Mouse (Mus musculus): ENCODE data around the gene Wwp2. TPM values are rescaled to one million over a fixed set of nuclear protein-coding genes. Genes with fewer than 3 reads are reported as not detected.
"Not testable (repeated sequence)": the region's sequence is repeated elsewhere in the genome, so short reads cannot be mapped to it uniquely, and the experiment has no call there.

The Wwp2 gene
- polyA plus RNA-seq, 1 experiment from 2014 or later: 81.2 TPM

GRCm38 (mm10) chr8:107458281-107458680, 22.1 kb downstream of the Wwp2 start:
- H3K9ac ChIP-seq (replicated peaks): no peak overlapping the region
- H3K27me3 ChIP-seq: no peaks in the 10 kb centered on the region
- no peak overlapping the region for H3K4me2 ChIP-seq (replicated peaks)
- no peaks in the 10 kb centered on the region for H3K9me3 ChIP-seq
- WGBS: 92% methylated on average over 6 of the region's 6 CpGs
- H3K27ac ChIP-seq (replicated peaks): no peak overlapping the region
- H3K4me1 ChIP-seq: no peaks in the 10 kb centered on the region
- no peak for ATAC-seq (ENCODE audit: low FRiP score, low read depth)
- peaks cover 65% of the 10 kb centered on the region for H3K36me3 ChIP-seq
- no peak overlapping the region for H3K4me3 ChIP-seq

GRCm38 (mm10) chr8:107462423-107462822, 26.3 kb downstream of the Wwp2 start:
- peaks cover 63% of the 10 kb centered on the region for H3K36me3 ChIP-seq
- no peaks in the 10 kb centered on the region for H3K27me3 ChIP-seq
- no peak for ATAC-seq (ENCODE audit: low FRiP score, low read depth)
- H3K9ac ChIP-seq (replicated peaks): no peak overlapping the region
- H3K9me3 ChIP-seq: no peaks in the 10 kb centered on the region
- no peak overlapping the region for H3K4me3 ChIP-seq
- H3K27ac ChIP-seq (replicated peaks): no peak overlapping the region
- 84% methylated on average over 5 of the region's 5 CpGs for WGBS
- no peak overlapping the region for H3K4me2 ChIP-seq (replicated peaks)
- 0 out of 2 replicates have a peak, but pooled peaks cover 4% of the 10 kb centered on the region for H3K4me1 ChIP-seq

GRCm38 (mm10) chr8:107465332-107465990, 29.3 kb downstream of the Wwp2 start:
- Histone ChIP-seq H3K4me3 (no peak overlapping the region), H3K9me3 (no peaks in the 10 kb centered on the region), H3K4me2 (replicated peaks) (no peak overlapping the region), H3K27ac (replicated peaks) (no peak overlapping the region), H3K9ac (replicated peaks) (no peak overlapping the region), H3K36me3 (peaks cover 59% of the 10 kb centered on the region), H3K4me1 (0 out of 2 replicates have a peak, but pooled peaks cover 5% of the 10 kb centered on the region), H3K27me3 (no peaks in the 10 kb centered on the region)
- WGBS: 72% methylated on average over 3 of the region's 3 CpGs
- no peak for ATAC-seq (ENCODE audit: low FRiP score, low read depth)

GRCm38 (mm10) chr8:107466642-107467041, 30.5 kb downstream of the Wwp2 start:
- H3K4me3 ChIP-seq: no peak overlapping the region
- H3K9me3 ChIP-seq: no peaks in the 10 kb centered on the region
- H3K36me3 ChIP-seq: peaks cover 48% of the 10 kb centered on the region
- no peak overlapping the region for H3K27ac ChIP-seq (replicated peaks)
- 0 out of 2 replicates have a peak, but pooled peaks cover 5% of the 10 kb centered on the region for H3K4me1 ChIP-seq
- H3K9ac ChIP-seq (replicated peaks): no peak overlapping the region
- H3K4me2 ChIP-seq (replicated peaks): no peak overlapping the region
- WGBS: 86% methylated on average over 5 of the region's 5 CpGs
- no peaks in the 10 kb centered on the region for H3K27me3 ChIP-seq
- ATAC-seq (ENCODE audit: low FRiP score, low read depth): no peak

GRCm38 (mm10) chr8:107468811-107469302, 32.7 kb downstream of the Wwp2 start:
- no peak overlapping the region for H3K4me2 ChIP-seq (replicated peaks)
- no peak for ATAC-seq (ENCODE audit: low FRiP score, low read depth)
- no peak overlapping the region for H3K4me3 ChIP-seq
- H3K9me3 ChIP-seq: no peaks in the 10 kb centered on the region
- peaks cover 40% of the 10 kb centered on the region for H3K36me3 ChIP-seq
- 0 out of 2 replicates have a peak overlapping the region, but pooled peaks have one; percentile 39 for H3K27ac ChIP-seq (replicated peaks)
- WGBS: 65% methylated on average over 8 of the region's 8 CpGs
- H3K27me3 ChIP-seq: no peaks in the 10 kb centered on the region
- H3K9ac ChIP-seq (replicated peaks): no peak overlapping the region
- 0 out of 2 replicates have a peak, but pooled peaks cover 5% of the 10 kb centered on the region for H3K4me1 ChIP-seq

- Histone ChIP-seq H3K27ac (replicated peaks) (no peak overlapping the region), H3K9me3 (no peaks in the 10 kb centered on the region), H3K4me1 (0 out of 2 replicates have a peak, but pooled peaks cover 5% of the 10 kb centered on the region), H3K27me3 (no peaks in the 10 kb centered on the region), H3K4me3 (no peak overlapping the region), H3K36me3 (peaks cover 44% of the 10 kb centered on the region), H3K9ac (replicated peaks) (no peak overlapping the region), H3K4me2 (replicated peaks) (no peak overlapping the region)
- no peak for ATAC-seq (ENCODE audit: low FRiP score, low read depth)
- 89% methylated on average over 5 of the region's 5 CpGs for WGBS
These were observed 34.1 kb downstream of the Wwp2 start for GRCm38 (mm10) chr8:107470302-107470701.

GRCm38 (mm10) chr8:107472403-107473100, 36.4 kb downstream of the Wwp2 start:
- 77% methylated on average over 10 of the region's 10 CpGs for WGBS
- no peak overlapping the region for H3K27ac ChIP-seq (replicated peaks)

GRCm38 (mm10) chr8:107473369-107473768, 37.2 kb downstream of the Wwp2 start:
- no peak overlapping the region for H3K4me2 ChIP-seq (replicated peaks)
- H3K4me1 ChIP-seq: no peaks in the 10 kb centered on the region
- H3K4me3 ChIP-seq: no peak overlapping the region
- H3K9ac ChIP-seq (replicated peaks): no peak overlapping the region
- H3K36me3 ChIP-seq: peaks cover 38% of the 10 kb centered on the region
- no peak for ATAC-seq (ENCODE audit: low FRiP score, low read depth)
- H3K27me3 ChIP-seq: no peaks in the 10 kb centered on the region
- no peak overlapping the region for H3K27ac ChIP-seq (replicated peaks)
- H3K9me3 ChIP-seq: no peaks in the 10 kb centered on the region
- WGBS: 91% methylated on average over 4 of the region's 4 CpGs

More at GRCm38 (mm10) chr8:107472403-107473100, 36.4 kb downstream of the Wwp2 start:
- Histone ChIP-seq H3K4me1 (no peaks in the 10 kb centered on the region), H3K36me3 (peaks cover 41% of the 10 kb centered on the region), H3K4me2 (replicated peaks) (no peak overlapping the region), H3K9me3 (no peaks in the 10 kb centered on the region), H3K4me3 (no peak overlapping the region), H3K27me3 (no peaks in the 10 kb centered on the region), H3K9ac (replicated peaks) (no peak overlapping the region)
- no peak for ATAC-seq (ENCODE audit: low FRiP score, low read depth)

- ATAC-seq (ENCODE audit: low FRiP score, low read depth): no peak
- no peak overlapping the region for H3K27ac ChIP-seq (replicated peaks)
- no peak overlapping the region for H3K4me3 ChIP-seq
- no peak overlapping the region for H3K9ac ChIP-seq (replicated peaks)
- H3K36me3 ChIP-seq: peaks cover 27% of the 10 kb centered on the region
- no peak overlapping the region for H3K4me2 ChIP-seq (replicated peaks)
- no peaks in the 10 kb centered on the region for H3K9me3 ChIP-seq
- 96% methylated on average over 3 of the region's 3 CpGs for WGBS
- H3K4me1 ChIP-seq: no peaks in the 10 kb centered on the region
- H3K27me3 ChIP-seq: no peaks in the 10 kb centered on the region
These were observed 39.4 kb downstream of the Wwp2 start for GRCm38 (mm10) chr8:107475613-107476012.

GRCm38 (mm10) chr8:107476786-107477185, 40.6 kb downstream of the Wwp2 start:
- 89% methylated on average over 7 of the region's 7 CpGs for WGBS
- H3K4me3 ChIP-seq; H3K27me3 ChIP-seq; ATAC-seq (ENCODE audit: low FRiP score, low read depth); H3K9me3 ChIP-seq; H3K27ac ChIP-seq (replicated peaks); H3K4me2 ChIP-seq (replicated peaks); H3K4me1 ChIP-seq; H3K9ac ChIP-seq (replicated peaks): not testable (repeated sequence)
- H3K36me3 ChIP-seq: peaks cover 25% of the 10 kb centered on the region

GRCm38 (mm10) chr8:107478728-107479127, 42.6 kb downstream of the Wwp2 start:
- no peaks in the 10 kb centered on the region for H3K9me3 ChIP-seq
- no peaks in the 10 kb centered on the region for H3K4me1 ChIP-seq
- no peak for ATAC-seq (ENCODE audit: low FRiP score, low read depth)
- H3K36me3 ChIP-seq: peaks cover 25% of the 10 kb centered on the region
- H3K9ac ChIP-seq (replicated peaks): no peak overlapping the region
- no peak overlapping the region for H3K4me3 ChIP-seq
- no peaks in the 10 kb centered on the region for H3K27me3 ChIP-seq
- no peak overlapping the region for H3K27ac ChIP-seq (replicated peaks)
- no peak overlapping the region for H3K4me2 ChIP-seq (replicated peaks)
- WGBS: 90% methylated on average over 6 of the region's 6 CpGs

GRCm38 (mm10) chr8:107480436-107480835, 44.3 kb downstream of the Wwp2 start:
- H3K36me3 ChIP-seq: peaks cover 20% of the 10 kb centered on the region
- H3K27me3 ChIP-seq: no peaks in the 10 kb centered on the region
- H3K27ac ChIP-seq (replicated peaks): no peak overlapping the region
- WGBS: 95% methylated on average over 4 of the region's 4 CpGs
- H3K9me3 ChIP-seq: no peaks in the 10 kb centered on the region
- ATAC-seq (ENCODE audit: low FRiP score, low read depth): no peak
- no peak overlapping the region for H3K9ac ChIP-seq (replicated peaks)
- no peak overlapping the region for H3K4me2 ChIP-seq (replicated peaks)
- H3K4me1 ChIP-seq: no peaks in the 10 kb centered on the region
- no peak overlapping the region for H3K4me3 ChIP-seq

All from midbrain, embryonic 12.5 days (tissue).